Mouse (Mus musculus) megakaryocyte, embryonic 14.5 days (primary cell): ENCODE measurements at regions not wholly inside any gene's neighbourhood (a gene's known extent, or its start where the extent isn't known, plus 50 kb on each side); places are given as distances from the start of the nearest gene placed in this dataset.

Experiments used
- FLI1 ChIP-seq: IDR thresholded peaks from 2 replicates; pipeline ENCODE4 v1.6.1; 2012; ENCODE audit warnings: low read length, inconsistent platforms, mixed read lengths
- GATA1 ChIP-seq: IDR thresholded peaks from 3 replicates; pipeline ENCODE4 v1.6.1; 2012; ENCODE audit warnings: mixed read lengths, low read length, inconsistent platforms, borderline replicate concordance

DNA sequence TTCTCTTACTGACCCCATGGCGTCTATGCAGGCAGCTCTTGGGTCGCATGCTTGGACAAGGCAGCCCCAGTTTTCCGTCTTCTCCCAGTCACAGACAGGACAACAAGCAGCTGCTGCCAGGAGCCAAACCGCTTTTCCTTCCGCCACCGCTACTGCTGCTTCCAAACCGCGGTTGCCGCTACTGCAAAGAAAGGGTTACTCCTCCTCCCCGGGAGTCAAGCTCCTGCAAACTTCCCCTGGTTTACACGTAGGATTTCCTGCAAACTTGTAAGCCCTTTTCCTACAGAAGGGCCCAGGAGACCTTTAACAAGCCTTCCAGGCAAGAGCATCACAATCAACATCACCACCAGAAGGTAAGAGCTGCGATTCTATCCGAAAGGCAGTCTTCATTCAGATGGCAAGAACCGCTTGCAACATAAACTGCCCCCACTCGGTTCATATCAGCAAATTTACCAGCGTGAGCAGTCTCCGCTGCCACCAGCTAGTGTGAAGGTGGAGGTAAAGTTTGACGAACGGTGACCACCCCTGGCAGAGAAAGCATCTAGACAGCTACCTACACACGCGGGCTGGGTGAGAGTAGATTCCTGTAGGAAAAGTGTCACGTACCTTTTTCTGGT, 2071.6 kb upstream of the Tenm3 start:
- TF ChIP-seq GATA1, result no peak
- TF ChIP-seq FLI1, result no peak
